Mouse (Mus musculus): Measurements from ENCODE around the gene H2-DMa.

H2-DMa gene

GRCm38 (mm10) chr17:34119249-34120179 is at the start of gene H2-DMa:
Gene H2-DMa, plus strand, starts transcription at chr17:34119541.
- peak; percentile 98 for DNase-seq

GRCm38 (mm10) chr17:34072091-34072490 is 47.2 kb upstream of the H2-DMa start:
- no peak for DNase-seq

GRCm38 (mm10) chr17:34075271-34075670 is 44.1 kb upstream of the H2-DMa start:
- peak; percentile 86 for DNase-seq

- DNase-seq: peak; percentile 79
These were observed 41.8 kb upstream of the H2-DMa start for GRCm38 (mm10) chr17:34077549-34077948.

GRCm38 (mm10) chr17:34078148-34078547 is 41.2 kb upstream of the H2-DMa start:
- DNase-seq: no peak

GRCm38 (mm10) chr17:34079002-34079401 is 40.3 kb upstream of the H2-DMa start:
- no peak for DNase-seq

- DNase-seq: no peak
These were observed 39.7 kb upstream of the H2-DMa start for GRCm38 (mm10) chr17:34079621-34080020.

GRCm38 (mm10) chr17:34083104-34083503 is 36.2 kb upstream of the H2-DMa start:
- DNase-seq: no peak

- DNase-seq: no peak
These were observed 32.0 kb upstream of the H2-DMa start for GRCm38 (mm10) chr17:34087386-34087785.

GRCm38 (mm10) chr17:34088124-34088523 is 31.2 kb upstream of the H2-DMa start:
- no peak for DNase-seq

- peak; percentile 26 for DNase-seq
These were observed 28.4 kb upstream of the H2-DMa start for GRCm38 (mm10) chr17:34090923-34091322.

- DNase-seq: no peak
These were observed 27.0 kb upstream of the H2-DMa start, which contains the start of gene H2-Oa for GRCm38 (mm10) chr17:34092197-34092875. Gene H2-Oa, plus strand, starts transcription at chr17:34092340.

GRCm38 (mm10) chr17:34093199-34093874 is 26.0 kb upstream of the H2-DMa start:
- no peak for DNase-seq

- no peak for DNase-seq
These were observed 24.9 kb upstream of the H2-DMa start for GRCm38 (mm10) chr17:34094283-34095035.

GRCm38 (mm10) chr17:34096497-34097010 is 22.8 kb upstream of the H2-DMa start:
- no peak for DNase-seq

- DNase-seq: no peak
These were observed 22.1 kb upstream of the H2-DMa start for GRCm38 (mm10) chr17:34097272-34097671.

GRCm38 (mm10) chr17:34098709-34099479 is 20.4 kb upstream of the H2-DMa start:
- no peak for DNase-seq

GRCm38 (mm10) chr17:34099531-34099930 is 19.8 kb upstream of the H2-DMa start:
- no peak for DNase-seq

- no peak for DNase-seq
These were observed 18.2 kb upstream of the H2-DMa start for GRCm38 (mm10) chr17:34101185-34101584.

GRCm38 (mm10) chr17:34101604-34102032 is 17.7 kb upstream of the H2-DMa start:
- DNase-seq: peak; percentile 99

GRCm38 (mm10) chr17:34102831-34103230 is 16.5 kb upstream of the H2-DMa start:
- DNase-seq: no peak
